In the genomic region with DNA sequence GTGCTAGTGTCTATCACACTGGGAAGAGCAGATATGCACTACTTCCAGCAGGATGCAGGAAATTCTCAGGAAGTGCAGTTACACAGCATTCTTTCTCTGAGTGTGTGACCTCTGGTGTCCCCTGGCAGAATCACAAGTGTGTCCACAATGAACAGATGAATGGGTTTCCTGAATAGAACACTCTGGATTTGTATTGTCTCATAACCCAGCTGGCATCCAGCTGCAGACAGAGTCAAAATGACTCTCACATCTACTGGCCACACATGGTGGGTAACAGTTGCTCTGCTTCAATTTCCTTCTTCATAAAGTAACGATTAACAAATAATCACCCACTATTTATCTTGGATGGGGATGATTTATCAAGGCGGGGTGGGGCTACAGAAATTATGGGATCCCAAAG, we compare ENCODE assay signal across 12 mouse cellular contexts. TPM values are rescaled to one million over a fixed set of nuclear protein-coding genes. Genes with fewer than 3 reads are reported as not detected.
DNase-seq lines count a peak whose midpoint lies in the region; ATAC-seq and TF ChIP-seq lines count a peak whose summit lies in the region.
"Had no signal": no experiment of that assay in that cellular context is flagged by ENCODE, and none has a peak within 500 bp of the region (broad histone marks: within the 10 kb centered on the region; RNA-seq: fewer than 3 reads in every experiment).

No protein-coding gene starts in this region.

- no peaks in the 10 kb centered on the region for H3K4me1 ChIP-seq in hindbrain, embryonic 11.5 days (replicated peaks; ENCODE audit: control insufficient read depth, insufficient read depth, low read length)
- peaks cover 15% of the 10 kb centered on the region for H3K4me1 ChIP-seq in hindbrain, embryonic 12.5 days
- no peaks in the 10 kb centered on the region for H3K4me1 ChIP-seq in embryonic facial prominence, embryonic 14.5 days (ENCODE audit: control insufficient read depth, insufficient read depth, low read length)
- H3K4me1 ChIP-seq in hindbrain, postnatal 0 days (ENCODE audit: insufficient read depth, low read length) = peaks cover 14% of the 10 kb centered on the region
- H3K4me1 ChIP-seq in midbrain, embryonic 10.5 days = peaks cover 23% of the 10 kb centered on the region
- H3K4me1 ChIP-seq: heart, embryonic 10.5 days had no signal

- TF ChIP-seq CTCF in hindbrain, postnatal 0 days (IDR thresholded peaks at IDR 0.05; ENCODE audit: low read depth) = no peak

- no peaks in the 10 kb centered on the region for H3K9me3 ChIP-seq in hindbrain, embryonic 11.5 days (ENCODE audit: control insufficient read depth, low read length)
- no peaks in the 10 kb centered on the region for H3K9me3 ChIP-seq in hindbrain, embryonic 12.5 days (replicated peaks)
- no peaks in the 10 kb centered on the region for H3K9me3 ChIP-seq in embryonic facial prominence, embryonic 14.5 days (ENCODE audit: control insufficient read depth, low read length)
- no peaks in the 10 kb centered on the region for H3K9me3 ChIP-seq in hindbrain, postnatal 0 days (ENCODE audit: low read length)
- no peaks in the 10 kb centered on the region for H3K9me3 ChIP-seq in midbrain, embryonic 10.5 days (replicated peaks)
- H3K9me3 ChIP-seq: heart, embryonic 10.5 days had no signal

- H3K36me3 ChIP-seq in hindbrain, embryonic 11.5 days (ENCODE audit: control insufficient read depth, insufficient read depth, low read length) = no peaks in the 10 kb centered on the region
- no peaks in the 10 kb centered on the region for H3K36me3 ChIP-seq in hindbrain, embryonic 12.5 days
- no peaks in the 10 kb centered on the region for H3K36me3 ChIP-seq in embryonic facial prominence, embryonic 14.5 days (ENCODE audit: control insufficient read depth, insufficient read depth, low read length)
- no peaks in the 10 kb centered on the region for H3K36me3 ChIP-seq in hindbrain, postnatal 0 days (ENCODE audit: insufficient read depth, low read length)
- H3K36me3 ChIP-seq in midbrain, embryonic 10.5 days = no peaks in the 10 kb centered on the region
- H3K36me3 ChIP-seq: heart, embryonic 10.5 days had no signal

- peak; percentile 38 for DNase-seq in hindbrain, embryonic 11.5 days (ENCODE audit: low spot score)
- peak; percentile 26 for DNase-seq in embryonic facial prominence, embryonic 14.5 days (ENCODE audit: low spot score)
- peak; percentile 35 for DNase-seq in hindbrain, postnatal 0 days (ENCODE audit: low spot score)
- DNase-seq in midbrain, embryonic 10.5 days (ENCODE audit: low spot score) = no peak
- DNase-seq in right cerebral cortex, postnatal 25 days = no peak
- DNase-seq in spleen, adult 12 weeks (ENCODE audit: low spot score) = no peak
- DNase-seq: thymus, postnatal 4 days had no signal

- H3K27ac ChIP-seq in hindbrain, embryonic 11.5 days (ENCODE audit: low read depth, low read length) = no peak overlapping the region
- no peak overlapping the region for H3K27ac ChIP-seq in hindbrain, embryonic 12.5 days
- no peak overlapping the region for H3K27ac ChIP-seq in embryonic facial prominence, embryonic 14.5 days (replicated peaks; ENCODE audit: low read depth, low read length)
- peak overlapping the region; percentile 72 for H3K27ac ChIP-seq in hindbrain, postnatal 0 days
- H3K27ac ChIP-seq in midbrain, embryonic 10.5 days (replicated peaks) = peak overlapping the region; percentile 80
- H3K27ac ChIP-seq: heart, embryonic 10.5 days had no signal

- H3K27me3 ChIP-seq in hindbrain, embryonic 11.5 days (ENCODE audit: control insufficient read depth, insufficient read depth, low read length) = no peaks in the 10 kb centered on the region
- no peaks in the 10 kb centered on the region for H3K27me3 ChIP-seq in hindbrain, embryonic 12.5 days
- no peaks in the 10 kb centered on the region for H3K27me3 ChIP-seq in embryonic facial prominence, embryonic 14.5 days (replicated peaks; ENCODE audit: control insufficient read depth, insufficient read depth, low read length)
- H3K27me3 ChIP-seq in hindbrain, postnatal 0 days (ENCODE audit: insufficient read depth, low read length) = no peaks in the 10 kb centered on the region
- H3K27me3 ChIP-seq in midbrain, embryonic 10.5 days (ENCODE audit: low read depth, poor library complexity, severe bottlenecking) = no peaks in the 10 kb centered on the region

- ATAC-seq in hindbrain, embryonic 11.5 days (ENCODE audit: low FRiP score) = peak; percentile 62; the same call in 1 of the 2 replicates
- ATAC-seq in hindbrain, embryonic 12.5 days (ENCODE audit: low FRiP score) = no peak
- no peak for ATAC-seq in embryonic facial prominence, embryonic 14.5 days (ENCODE audit: low read depth)
- ATAC-seq in hindbrain, postnatal 0 days = no peak
- no peak for ATAC-seq in inflammation-experienced regulatory T-cells, adult 6 months

- 68% methylated on average over 2 of the region's 2 CpGs for WGBS in hindbrain, embryonic 11.5 days
- WGBS in hindbrain, embryonic 12.5 days = 73% methylated on average over 2 of the region's 2 CpGs
- WGBS in embryonic facial prominence, embryonic 14.5 days = 69% methylated on average over 2 of the region's 2 CpGs
- 45% methylated on average over 2 of the region's 2 CpGs for WGBS in hindbrain, postnatal 0 days
- WGBS in midbrain, embryonic 10.5 days = 87% methylated on average over 2 of the region's 2 CpGs

- no peak overlapping the region for H3K4me2 ChIP-seq in hindbrain, embryonic 11.5 days (replicated peaks; ENCODE audit: low read depth, low read length)
- H3K4me2 ChIP-seq in hindbrain, embryonic 12.5 days (replicated peaks) = no peak overlapping the region
- no peak overlapping the region for H3K4me2 ChIP-seq in embryonic facial prominence, embryonic 14.5 days (ENCODE audit: low read depth, low read length)
- H3K4me2 ChIP-seq in hindbrain, postnatal 0 days (ENCODE audit: low read depth, low read length) = no peak overlapping the region; the same call in 1 of the 2 replicates
- H3K4me2 ChIP-seq: liver, embryonic 11.5 days had no signal

- H3K4me3 ChIP-seq in hindbrain, embryonic 11.5 days (ENCODE audit: low read depth, low read length) = no peak overlapping the region
- H3K4me3 ChIP-seq in hindbrain, embryonic 12.5 days = no peak overlapping the region
- no peak overlapping the region for H3K4me3 ChIP-seq in embryonic facial prominence, embryonic 14.5 days (ENCODE audit: low read depth, low read length)
- H3K4me3 ChIP-seq in hindbrain, postnatal 0 days (ENCODE audit: low read length) = no peak overlapping the region
- H3K4me3 ChIP-seq in midbrain, embryonic 10.5 days = no peak overlapping the region
- H3K4me3 ChIP-seq: erythroblast, embryonic 14.5 days; heart, embryonic 10.5 days had no signal

- H3K9ac ChIP-seq in hindbrain, embryonic 11.5 days (ENCODE audit: low read depth, low read length) = no peak overlapping the region
- H3K9ac ChIP-seq in hindbrain, embryonic 12.5 days = no peak overlapping the region
- H3K9ac ChIP-seq in embryonic facial prominence, embryonic 14.5 days (ENCODE audit: low read depth, low read length) = no peak overlapping the region
- no peak overlapping the region for H3K9ac ChIP-seq in hindbrain, postnatal 0 days (replicated peaks; ENCODE audit: low read length)

RNA-seq across cellular contexts. Expression of a gene that starts 43.5 kb away (rescaled TPM):
- polyA plus RNA-seq in hindbrain, embryonic 11.5 days (2014; fragmentation: Nextera tagmentation; extraction: Ambion mirVana) = 2.7 and 3.6 TPM in 2 replicates
- 4.2 and 4.7 TPM in 2 replicates for polyA plus RNA-seq in hindbrain, embryonic 12.5 days (2016; fragmentation: Nextera tagmentation; extraction: Ambion mirVana)
- 0.84 and 1.0 TPM in 2 replicates for polyA plus RNA-seq in embryonic facial prominence, embryonic 14.5 days (2014; fragmentation: Nextera tagmentation; extraction: Ambion mirVana)
- 45.8 and 50.0 TPM in 2 replicates for total RNA-seq in hindbrain, postnatal 0 days (2014; rRNA removed)
- 7.1 and 7.6 TPM in 2 replicates for polyA plus RNA-seq in hindbrain, postnatal 0 days (2015; fragmentation: Nextera tagmentation; extraction: Ambion mirVana)
- 0.95 and 1.5 TPM in 2 replicates for polyA plus RNA-seq in midbrain, embryonic 10.5 days (2016; fragmentation: Nextera tagmentation; extraction: Ambion mirVana)
- under 1 TPM in 1 of 3 experiments, not detected in 2; 0.17 TPM for polyA plus RNA-seq in inflammation-experienced regulatory T-cells, adult 6 months (2017; shearing (Covaris generic))
- polyA plus RNA-seq: erythroblast, embryonic 14.5 days had no signal

Comparison
In these comparisons a context has a peak if more than half of its experiments do, and no peak if none do; other contexts are left out.
1. H3K27ac ChIP-seq: peak in hindbrain, postnatal 0 days (single experiment) and midbrain, embryonic 10.5 days (single experiment); none in hindbrain, embryonic 11.5 days (single experiment), hindbrain, embryonic 12.5 days (single experiment) and embryonic facial prominence, embryonic 14.5 days (single experiment).
2. DNase-seq: peak in hindbrain, embryonic 11.5 days (single experiment), embryonic facial prominence, embryonic 14.5 days (single experiment) and hindbrain, postnatal 0 days (single experiment); none in midbrain, embryonic 10.5 days (single experiment), right cerebral cortex, postnatal 25 days (single experiment) and spleen, adult 12 weeks (single experiment).